Mouse (Mus musculus): ENCODE results near the gene Llph.

DNA sequence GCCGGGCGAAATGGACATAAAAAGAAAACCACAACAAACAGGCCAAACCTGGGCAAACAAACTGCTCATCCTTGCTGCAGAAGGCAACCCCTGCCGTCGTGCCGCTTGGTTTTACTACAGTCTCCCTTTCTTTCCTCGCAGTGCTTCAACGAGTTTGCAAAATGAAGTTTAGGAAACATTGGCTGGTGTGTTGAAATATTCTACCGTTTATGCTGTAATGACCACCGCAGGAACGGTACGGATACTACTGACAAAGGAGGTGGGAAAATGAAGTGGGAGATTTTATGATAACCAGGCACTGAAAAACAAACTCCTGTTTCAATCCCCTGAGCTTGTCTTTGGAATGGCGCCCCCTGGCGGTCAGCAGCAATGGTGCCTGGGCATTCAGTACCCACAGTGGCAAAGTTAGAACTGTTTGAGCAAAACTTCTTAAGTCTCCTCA lies 24.9 kb upstream of the Llph start, which contains the start of gene Irak3:
- TF ChIP-seq CTCF (IDR thresholded peaks at IDR 0.05; ENCODE audit: low read depth) (peak; percentile 92), EP300 (IDR thresholded peaks at IDR 0.05; ENCODE audit: low read depth) (no peak)

Data from heart, postnatal 0 days (tissue).